Mouse (Mus musculus) lung, adult 2 months (tissue): ENCODE data around the gene Osbp2.

Experiments used
- CTCF ChIP-seq: fragments of 200-500 bp; IDR thresholded peaks from 2 replicates; pipeline ENCODE4 v1.5.1; 2011; ENCODE audit warnings: mild to moderate bottlenecking, low read length, control low read depth; ENCODE audit not compliant: insufficient read depth
- POLR2A ChIP-seq: fragments of 200-500 bp; IDR thresholded peaks from 2 replicates; pipeline ENCODE4 v1.6.1; 2011; ENCODE audit warnings: low read depth, mild to moderate bottlenecking, control low read depth, low read length, borderline replicate concordance; ENCODE audit errors: extremely low read depth

- no peak for TF ChIP-seq POLR2A
- no peak for TF ChIP-seq CTCF
Measured at GRCm38 (mm10) chr11:3855846-3856245, 7.9 kb downstream of the Osbp2 start.
